12 mouse cellular contexts compared by ENCODE assay signal in genomic region chrX:12014726-12015464, GRCm38 (mm10).
DNase-seq lines count a peak whose midpoint lies in the region; TF ChIP-seq lines count a peak whose summit lies in the region.
"Had no signal": no experiment of that assay in that cellular context is flagged by ENCODE, and none has a peak within 500 bp of the region (broad histone marks: within the 10 kb centered on the region; RNA-seq: fewer than 3 reads in every experiment).

No protein-coding gene starts in this region.

- H3K9me3 ChIP-seq in MEL (replicated peaks; ENCODE audit: insufficient read depth, low read length), result no peaks in the 10 kb centered on the region
- no peaks in the 10 kb centered on the region for H3K9me3 ChIP-seq in forebrain, embryonic 10.5 days
- H3K9me3 ChIP-seq: limb, embryonic 13.5 days had no signal

- TF ChIP-seq POLR2A in MEL (IDR thresholded peaks at IDR 0.05; ENCODE audit: control insufficient read depth in 1 of 2, insufficient read depth in 1 of 2, low read depth in 1 of 2, low read length in 2 of 2, poor library complexity in 1 of 2), result no peak

- intact Hi-C loops in left cerebral cortex, postnatal 14 days (cut with DNase I), result no loop called here

- TF ChIP-seq CTCF in MEL (IDR thresholded peaks at IDR 0.05 in 2 of 3, conservative IDR thresholded peaks at IDR 0.05 in 1 of 3; ENCODE audit: control insufficient read depth in 1 of 3, insufficient read depth in 1 of 3, low read depth in 2 of 3, low read length in 3 of 3, poor library complexity in 1 of 3, severe bottlenecking in 1 of 3), result no peak

- no peaks in the 10 kb centered on the region for H3K36me3 ChIP-seq in MEL (ENCODE audit: control insufficient read depth in 1 of 2, insufficient read depth in 2 of 2, low read length in 2 of 2)
- H3K36me3 ChIP-seq in forebrain, embryonic 10.5 days (replicated peaks), result no peaks in the 10 kb centered on the region
- H3K36me3 ChIP-seq: limb, embryonic 13.5 days had no signal

- no peak for TF ChIP-seq RAD21 in MEL (IDR thresholded peaks at IDR 0.05; ENCODE audit: low read depth, low read length)

- H3K4me1 ChIP-seq in MEL (ENCODE audit: control insufficient read depth in 1 of 2, insufficient read depth in 2 of 2, low read length in 2 of 2), result peaks cover 0 to 6% of the 10 kb centered on the region in 2 experiments; a peak in 1 of 4 replicates
- H3K4me1 ChIP-seq in forebrain, embryonic 10.5 days, result no peaks in the 10 kb centered on the region
- H3K4me1 ChIP-seq: limb, embryonic 13.5 days had no signal

- WGBS in forebrain, embryonic 10.5 days, result 60% methylated on average over 15 of the region's 15 CpGs

- H3K79me2 ChIP-seq in MEL (ENCODE audit: control insufficient read depth, insufficient read depth, low read length, poor library complexity), result no peaks in the 10 kb centered on the region

- peak overlapping the region; percentile 14; the same call in 1 of the 2 replicates for H3K9ac ChIP-seq in MEL (ENCODE audit: control insufficient read depth, low read depth, low read length, poor library complexity, severe bottlenecking)
- H3K9ac ChIP-seq: limb, embryonic 13.5 days had no signal

- 0 out of 4 replicates have a peak overlapping the region, but pooled peaks of 1 of the 2 experiments have one; percentile 12 for H3K4me3 ChIP-seq in MEL (ENCODE audit: control insufficient read depth in 1 of 2, insufficient read depth in 1 of 2, low read depth in 2 of 2, low read length in 2 of 2)
- H3K4me3 ChIP-seq in forebrain, embryonic 10.5 days, result no peak overlapping the region
- H3K4me3 ChIP-seq: limb, embryonic 13.5 days had no signal

- peak; percentile 88 for DNase-seq in CD4-positive helper T cell, adult 2 months (ENCODE audit: low read depth, low spot score)
- DNase-seq in MEL (ENCODE audit: low read depth, low spot score), result no peak
- DNase-seq in induced T-regulatory cell, adult 2 months (ENCODE audit: low read depth), result peak; percentile 91
- DNase-seq in natural killer cell, adult 2 months (ENCODE audit: low spot score in 2 of 2), result peak; percentile 9 to 47
- no peak for DNase-seq in left cerebral cortex, adult 11 months (ENCODE audit: low spot score)
- no peak for DNase-seq in urinary bladder, postnatal 14 days (ENCODE audit: low spot score)
- DNase-seq in forebrain, embryonic 10.5 days (ENCODE audit: extremely low spot score, low spot score), result no peak
- DNase-seq in left cerebral cortex, postnatal 14 days (ENCODE audit: low spot score in 2 of 2), result no peak
- DNase-seq: cerebellum, postnatal 36 days; gastrocnemius, postnatal 14 days had no signal

- TF ChIP-seq EP300 in MEL (IDR thresholded peaks at IDR 0.05; ENCODE audit: low read depth in 1 of 2, low read length in 2 of 2), result no peak

- H3K27ac ChIP-seq in MEL (ENCODE audit: control insufficient read depth, low read depth, low read length), result peak overlapping the region; percentile 50
- no peak overlapping the region for H3K27ac ChIP-seq in forebrain, embryonic 10.5 days
- H3K27ac ChIP-seq: limb, embryonic 13.5 days; stomach, postnatal 0 days had no signal

- no peaks in the 10 kb centered on the region for H3K27me3 ChIP-seq in MEL (ENCODE audit: control insufficient read depth in 1 of 2, insufficient read depth in 2 of 2, low read length in 2 of 2)
- H3K27me3 ChIP-seq in forebrain, embryonic 10.5 days (ENCODE audit: poor library complexity, severe bottlenecking), result peaks cover 31% of the 10 kb centered on the region
- H3K27me3 ChIP-seq: limb, embryonic 13.5 days had no signal

TF ChIP-seq in MEL, 35 proteins besides CTCF, POLR2A, EP300 and RAD21:
- no peak for TF ChIP-seq ZKSCAN1 (IDR thresholded peaks at IDR 0.05; ENCODE audit: low read depth, low read length)
TF ChIP-seq in MEL: peak in this region for 0.

Comparison
In these comparisons a context has a peak if more than half of its experiments do, and no peak if none do; other contexts are left out.
1. DNase-seq: peak in CD4-positive helper T cell, adult 2 months (single experiment), induced T-regulatory cell, adult 2 months (single experiment) and natural killer cell, adult 2 months (2 of 2); none in MEL (single experiment), left cerebral cortex, adult 11 months (single experiment), urinary bladder, postnatal 14 days (single experiment), forebrain, embryonic 10.5 days (single experiment) and left cerebral cortex, postnatal 14 days (0 of 2).